Mouse (Mus musculus): ENCODE measurements at regions not wholly inside any gene's neighbourhood (a gene's known extent, or its start where the extent isn't known, plus 50 kb on each side); places are given as distances from the start of the nearest gene placed in this dataset.

- in situ Hi-C loops (cut with MboI; ENCODE audit: low pct_unique_long_range_greater_than_20kb) = loop anchor here (5.0 to 10.0 kb wide), 2 partner anchors 136 to 234 kb away; no protein-coding TSS in a partner anchor
- H3K27me3 ChIP-seq = no peaks in the 10 kb centered on the region
- ATAC-seq = peak; percentile 69
- POLR2A ChIA-PET = no interaction called here
- no peak for TF ChIP-seq CTCF (IDR thresholded peaks at IDR 0.05)
- DNase-seq (ENCODE audit: low read depth, low spot score) = no peak
- CTCF ChIA-PET = no interaction called here
Observed at GRCm38 (mm10) chr13:85430821-85431220, 141.9 kb upstream of the Rasa1 start.

- no peaks in the 10 kb centered on the region for H3K27me3 ChIP-seq
- no peak for TF ChIP-seq CTCF (IDR thresholded peaks at IDR 0.05)
- CTCF ChIA-PET = no interaction called here
- no peak for DNase-seq (ENCODE audit: low read depth, low spot score)
- in situ Hi-C loops (cut with MboI; ENCODE audit: low pct_unique_long_range_greater_than_20kb) = loop anchor here (5.0 to 10.0 kb wide), 2 partner anchors 135 to 233 kb away; no protein-coding TSS in a partner anchor
- POLR2A ChIA-PET = no interaction called here
- peak; percentile 77 for ATAC-seq
Observed at GRCm38 (mm10) chr13:85430040-85430439, 141.1 kb upstream of the Rasa1 start.

GRCm38 (mm10) chr13:85418671-85419070 is 129.7 kb upstream of the Rasa1 start:
- no peak for TF ChIP-seq CTCF (IDR thresholded peaks at IDR 0.05)
- H3K27me3 ChIP-seq = no peaks in the 10 kb centered on the region
- ATAC-seq (no peak), DNase-seq (ENCODE audit: low read depth, low spot score) (no peak)
- CTCF ChIA-PET = no interaction called here
- in situ Hi-C loops (cut with MboI; ENCODE audit: low pct_unique_long_range_greater_than_20kb) = no loop called here
- POLR2A ChIA-PET = no interaction called here

DNA sequence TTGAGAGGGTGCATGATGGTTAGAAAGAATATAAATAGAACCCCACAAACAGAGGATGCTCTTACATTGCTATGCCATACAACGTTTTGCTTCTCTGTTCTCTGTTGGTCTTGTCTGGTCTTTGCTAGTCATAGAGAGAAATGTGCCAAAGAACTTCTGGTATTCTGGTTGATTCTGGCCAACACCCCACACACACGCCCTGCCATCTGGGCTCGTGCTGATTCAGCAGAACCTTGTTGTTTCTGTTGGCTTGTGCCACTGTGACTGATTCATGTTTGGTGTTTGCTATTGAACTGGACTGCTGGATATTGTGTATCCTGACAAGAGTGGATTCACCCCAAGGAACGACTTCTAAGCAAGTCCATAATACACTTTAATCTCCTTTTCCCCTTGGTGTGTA is 126.0 kb upstream of the Rasa1 start:
- no peak for TF ChIP-seq CTCF (IDR thresholded peaks at IDR 0.05)
- in situ Hi-C loops (cut with MboI; ENCODE audit: low pct_unique_long_range_greater_than_20kb) = no loop called here
- DNase-seq (ENCODE audit: low read depth, low spot score) (no peak), ATAC-seq (no peak)
- POLR2A ChIA-PET = no interaction called here
- no peaks in the 10 kb centered on the region for H3K27me3 ChIP-seq
- CTCF ChIA-PET = no interaction called here

DNA sequence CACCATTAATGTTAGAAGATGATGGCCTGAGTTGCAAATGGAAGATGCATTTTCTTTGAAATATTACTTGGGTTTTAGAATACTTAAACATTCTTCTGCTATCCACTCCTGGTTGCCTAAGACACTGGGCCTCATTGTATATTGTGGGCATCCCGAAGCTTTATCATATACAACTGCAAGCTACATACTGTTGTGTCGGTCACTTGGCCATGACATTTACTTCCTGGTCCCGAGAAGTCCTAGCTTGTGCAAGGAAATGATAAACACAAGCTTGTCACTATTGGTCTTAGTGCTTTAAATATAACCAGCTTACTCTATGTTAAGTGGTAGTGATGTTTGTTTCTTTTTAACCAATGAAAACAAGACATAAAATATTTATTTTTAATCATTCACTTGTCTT is 122.4 kb upstream of the Rasa1 start:
- no peaks in the 10 kb centered on the region for H3K27me3 ChIP-seq
- in situ Hi-C loops (cut with MboI; ENCODE audit: low pct_unique_long_range_greater_than_20kb) = no loop called here
- ChIA-PET POLR2A (no interaction called here), CTCF (interaction anchor here (1.0 to 1.6 kb wide), 2 partner anchors 14 to 22 kb away, joined by 3 read pairs; no protein-coding TSS in a partner anchor)
- DNase-seq (ENCODE audit: low read depth, low spot score) = no peak
- ATAC-seq = no peak
- no peak for TF ChIP-seq CTCF (IDR thresholded peaks at IDR 0.05)

DNA sequence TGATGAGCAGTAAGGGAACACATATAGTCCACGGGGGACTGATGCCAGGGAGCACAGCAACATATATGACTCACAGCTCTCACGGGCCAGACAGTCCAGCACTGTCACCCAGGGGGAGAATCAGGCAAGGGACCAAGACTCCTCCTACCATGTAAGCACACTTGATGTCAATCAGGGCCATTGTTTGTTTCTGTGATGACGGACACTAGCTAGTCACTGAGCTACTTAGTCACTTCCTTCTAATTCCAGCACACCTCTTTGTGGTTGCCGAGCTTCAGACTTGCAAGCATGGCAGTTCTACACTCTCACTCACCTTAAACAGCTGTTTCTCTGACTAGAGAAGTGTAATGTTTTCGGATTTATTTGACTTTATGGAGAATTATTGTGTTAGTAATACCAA is 109.9 kb upstream of the Rasa1 start:
- in situ Hi-C loops (cut with MboI; ENCODE audit: low pct_unique_long_range_greater_than_20kb) = no loop called here
- ATAC-seq = no peak
- POLR2A ChIA-PET = no interaction called here
- no peak for DNase-seq (ENCODE audit: low read depth, low spot score)
- TF ChIP-seq CTCF (IDR thresholded peaks at IDR 0.05) = no peak
- CTCF ChIA-PET = no interaction called here
- H3K27me3 ChIP-seq = no peaks in the 10 kb centered on the region

- ATAC-seq (no peak), DNase-seq (ENCODE audit: low read depth, low spot score) (no peak)
- POLR2A ChIA-PET = no interaction called here
- H3K27me3 ChIP-seq = peaks cover 3% of the 10 kb centered on the region
- in situ Hi-C loops (cut with MboI; ENCODE audit: low pct_unique_long_range_greater_than_20kb) = no loop called here
- TF ChIP-seq CTCF (IDR thresholded peaks at IDR 0.05) = no peak
- CTCF ChIA-PET = no interaction called here
Observed at GRCm38 (mm10) chr13:85376338-85376998, 87.5 kb upstream of the Rasa1 start.

- ATAC-seq = no peak
- no peaks in the 10 kb centered on the region for H3K27me3 ChIP-seq
- ChIA-PET POLR2A (no interaction called here), CTCF (interaction anchor here (1.4 kb wide), 1 partner anchor 74 kb away, joined by 3 read pairs; no protein-coding TSS in a partner anchor)
- DNase-seq (ENCODE audit: low read depth, low spot score) = no peak
- in situ Hi-C loops (cut with MboI; ENCODE audit: low pct_unique_long_range_greater_than_20kb) = no loop called here
- TF ChIP-seq CTCF (IDR thresholded peaks at IDR 0.05) = no peak
Observed at GRCm38 (mm10) chr13:85359621-85360020, 70.7 kb upstream of the Rasa1 start.

- H3K27me3 ChIP-seq = no peaks in the 10 kb centered on the region
- DNase-seq (ENCODE audit: low read depth, low spot score) (peak; percentile 12), ATAC-seq (peak; percentile 87)
- ChIA-PET POLR2A (no interaction called here), CTCF (no interaction called here)
- in situ Hi-C loops (cut with MboI; ENCODE audit: low pct_unique_long_range_greater_than_20kb) = no loop called here
- TF ChIP-seq CTCF (IDR thresholded peaks at IDR 0.05) = no peak
Observed at GRCm38 (mm10) chr13:85359143-85359542, 70.2 kb upstream of the Rasa1 start.

DNA sequence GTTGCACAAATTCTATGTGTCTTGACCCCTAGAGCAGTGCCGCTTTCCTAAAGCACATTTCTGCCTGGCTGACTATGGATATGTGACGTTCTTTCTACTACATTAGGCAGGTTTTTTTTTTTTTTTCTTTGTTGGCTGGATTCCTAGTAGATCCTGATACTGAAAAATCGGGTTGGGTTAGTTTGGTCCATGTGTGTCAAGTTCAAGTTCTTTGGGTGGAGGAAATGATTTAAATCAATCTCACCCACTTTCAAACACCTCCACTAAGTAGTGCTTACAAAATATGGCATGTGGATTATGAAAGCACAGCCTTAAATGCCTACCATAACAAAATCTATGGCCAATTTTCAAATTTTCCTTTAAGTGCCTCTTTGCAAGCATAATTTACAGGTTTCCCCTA is 63.1 kb upstream of the Rasa1 start:
- no peak for ATAC-seq
- no peaks in the 10 kb centered on the region for H3K27me3 ChIP-seq
- DNase-seq (ENCODE audit: low read depth, low spot score) = no peak
- in situ Hi-C loops (cut with MboI; ENCODE audit: low pct_unique_long_range_greater_than_20kb) = no loop called here
- POLR2A ChIA-PET = no interaction called here
- no peak for TF ChIP-seq CTCF (IDR thresholded peaks at IDR 0.05)
- CTCF ChIA-PET = no interaction called here
